Mouse (Mus musculus) urinary bladder, postnatal 4 days (tissue): ENCODE data around the gene Meig1.
"Not testable (repeated sequence)": the region's sequence is repeated elsewhere in the genome, so short reads cannot be mapped to it uniquely, and the experiment has no call there.

Experiments used
- DNase-seq, 2 experiments: peaks; one replicate each; pipeline ENCODE4 v3.0.0; 2021 to 2022; ENCODE audit warnings: low spot score in 2 of 2

Meig1 gene

DNA sequence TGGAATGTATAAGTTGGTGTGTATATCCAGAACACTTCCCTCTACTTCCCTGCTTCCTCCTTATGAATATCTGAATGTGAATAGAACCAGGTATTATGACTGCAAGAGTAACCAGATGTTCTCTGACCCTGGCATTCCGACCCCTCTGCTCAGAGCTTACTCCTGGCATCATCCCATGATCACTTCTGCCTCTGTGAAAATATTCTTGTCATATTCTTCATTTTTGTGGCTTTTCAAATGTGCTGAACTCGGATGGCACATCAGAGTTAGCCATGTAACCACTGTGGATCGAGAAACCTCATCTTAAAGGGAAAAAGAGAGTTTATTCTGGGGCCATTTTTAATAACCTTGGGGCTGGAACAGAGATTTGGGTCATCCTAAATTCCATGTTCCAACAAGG, at the start of gene Meig1:
TSS of gene Meig1 (minus strand) at position 101 of the 400 bp plus-strand sequence.
- DNase-seq: no peak

DNA sequence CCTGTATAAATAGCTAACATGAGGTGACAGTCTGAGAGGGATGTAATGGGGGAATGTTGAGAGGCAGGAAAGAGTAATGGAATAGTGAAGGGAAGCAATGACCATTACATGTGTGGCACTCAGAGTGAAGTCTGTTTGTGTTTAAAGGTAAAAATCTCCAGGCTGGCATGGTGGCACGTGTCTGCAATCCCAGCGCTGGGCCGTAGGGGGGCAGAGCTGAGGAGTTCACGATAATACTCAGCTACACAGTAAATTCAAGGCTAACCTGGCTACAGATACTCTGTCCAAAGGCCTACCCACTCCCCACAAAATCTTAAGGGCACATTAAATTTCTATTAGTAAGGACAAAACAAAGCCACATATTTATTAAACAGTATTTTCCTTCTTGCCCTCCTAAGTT, 34.1 kb upstream of the Meig1 start:
- no peak for DNase-seq

DNA sequence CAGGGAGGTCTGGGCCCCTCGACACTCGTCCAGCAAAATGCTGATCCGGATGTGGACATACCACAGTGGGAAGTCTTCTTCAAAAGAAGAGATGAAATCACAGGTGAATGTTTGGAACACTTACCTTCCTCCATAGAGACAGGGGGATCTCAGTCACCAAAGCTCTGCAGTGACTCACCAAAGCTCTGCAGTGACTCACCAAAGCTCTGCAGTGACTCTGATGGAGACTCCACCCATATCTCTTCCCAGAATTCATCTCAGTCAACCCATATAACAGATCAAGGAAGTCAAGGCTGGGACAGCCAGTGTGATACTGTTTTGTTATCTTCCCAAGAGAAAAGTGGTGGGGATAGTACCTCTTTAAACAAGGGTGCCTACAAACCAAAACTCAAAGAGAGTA, 30.6 kb upstream of the Meig1 start:
- DNase-seq: no peak

DNA sequence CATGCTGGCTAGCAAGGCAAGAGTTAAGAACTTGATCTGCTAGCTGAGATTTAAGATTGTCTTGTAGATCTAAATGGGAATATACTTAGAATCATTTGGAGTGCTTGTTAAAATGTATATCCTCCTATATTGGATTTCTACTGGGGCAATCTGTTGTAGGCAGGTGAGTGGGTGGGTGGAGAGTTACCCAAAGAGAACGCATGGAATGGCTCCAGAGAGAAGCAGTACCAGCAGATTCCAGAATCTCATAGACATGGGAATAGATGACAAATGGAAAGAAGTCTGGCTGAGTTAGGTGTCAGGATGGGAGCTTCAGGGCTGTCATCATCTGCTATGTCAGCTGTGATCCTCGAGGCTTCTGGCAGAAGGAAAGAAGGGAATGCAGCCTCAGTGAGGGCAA, 27.0 kb upstream of the Meig1 start:
- no peak for DNase-seq

DNA sequence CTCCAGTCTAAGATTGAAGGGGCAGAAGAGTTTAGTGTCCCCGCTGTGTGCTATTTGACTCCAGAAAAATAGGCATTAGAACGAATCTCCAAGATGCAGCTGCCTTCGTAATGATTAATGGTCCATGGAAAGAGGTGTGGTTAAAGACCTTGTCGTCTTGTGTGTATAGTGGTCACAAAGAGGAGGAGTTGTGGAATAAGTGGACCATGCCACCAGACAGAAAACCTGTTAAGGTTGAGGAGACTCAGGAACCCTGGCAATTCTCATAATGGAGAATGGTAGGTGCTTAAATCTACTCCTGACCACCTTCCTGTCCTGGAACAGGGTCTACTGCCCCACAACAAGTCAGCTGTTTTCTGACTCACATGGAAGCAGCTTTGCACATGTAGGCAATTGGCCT, 23.5 kb upstream of the Meig1 start:
- DNase-seq: no peak

DNA sequence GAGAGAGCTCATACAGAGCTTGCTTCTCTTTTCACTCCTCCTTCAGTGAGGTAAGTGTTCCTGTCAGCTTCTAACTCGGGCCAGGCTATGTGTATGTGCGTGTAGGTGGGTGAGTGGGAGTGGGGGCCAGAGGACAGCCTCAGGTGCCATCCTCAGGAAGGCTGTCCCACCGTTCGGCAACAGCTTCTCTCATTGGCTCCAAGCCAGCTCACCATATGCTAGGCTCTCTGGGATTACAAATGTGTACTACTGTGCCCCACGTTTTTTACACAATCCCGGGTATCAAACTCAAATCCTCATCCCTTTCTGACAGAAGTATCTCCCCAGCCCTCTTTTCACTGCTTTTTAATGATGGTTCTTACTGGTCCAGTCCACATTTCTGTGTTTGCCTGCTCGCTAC, 21.8 kb upstream of the Meig1 start:
- DNase-seq: no peak

- DNase-seq: no peak
Observed at GRCm38 (mm10) chr2:3437956-3438355, 15.5 kb upstream of the Meig1 start.

- DNase-seq: no peak
Observed at GRCm38 (mm10) chr2:3435369-3436061, 13.1 kb upstream of the Meig1 start.

DNA sequence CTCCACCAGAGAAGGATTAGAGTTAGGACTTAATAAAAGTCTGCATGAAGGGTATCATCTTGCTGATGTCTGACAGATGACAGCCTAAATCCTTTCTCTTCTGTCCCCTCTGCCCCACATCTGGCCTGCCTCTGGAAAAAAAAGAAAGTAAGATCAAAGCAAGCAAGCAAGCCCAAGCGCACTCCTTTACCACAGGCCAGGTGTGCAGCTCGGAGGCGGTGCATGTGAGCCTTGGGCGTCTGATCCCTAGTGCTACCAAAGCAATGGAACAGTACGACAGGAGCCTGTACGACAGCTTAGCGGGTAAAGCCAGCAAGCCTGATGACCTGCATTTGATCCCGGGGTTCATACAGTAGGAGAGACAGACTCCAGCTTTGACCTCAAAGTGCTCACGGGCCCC, 8.5 kb upstream of the Meig1 start:
- no peak for DNase-seq

DNA sequence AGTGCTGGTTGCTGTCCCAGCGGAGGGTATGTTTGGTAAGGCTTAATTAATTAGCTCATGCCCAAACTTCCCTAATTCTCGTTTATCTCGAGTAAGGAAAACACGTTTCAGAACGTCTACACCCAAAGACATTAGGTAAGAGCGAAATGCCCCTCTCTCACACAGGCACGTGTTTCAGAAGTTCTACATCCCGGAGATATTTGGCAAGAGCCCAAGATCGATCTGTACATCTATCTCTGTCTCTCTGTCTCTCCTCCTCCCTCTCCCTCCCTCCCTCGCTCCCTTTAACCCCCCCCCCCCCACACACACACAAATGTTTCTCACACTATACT, 2.1 kb upstream of the Meig1 start:
- no peak for DNase-seq

DNA sequence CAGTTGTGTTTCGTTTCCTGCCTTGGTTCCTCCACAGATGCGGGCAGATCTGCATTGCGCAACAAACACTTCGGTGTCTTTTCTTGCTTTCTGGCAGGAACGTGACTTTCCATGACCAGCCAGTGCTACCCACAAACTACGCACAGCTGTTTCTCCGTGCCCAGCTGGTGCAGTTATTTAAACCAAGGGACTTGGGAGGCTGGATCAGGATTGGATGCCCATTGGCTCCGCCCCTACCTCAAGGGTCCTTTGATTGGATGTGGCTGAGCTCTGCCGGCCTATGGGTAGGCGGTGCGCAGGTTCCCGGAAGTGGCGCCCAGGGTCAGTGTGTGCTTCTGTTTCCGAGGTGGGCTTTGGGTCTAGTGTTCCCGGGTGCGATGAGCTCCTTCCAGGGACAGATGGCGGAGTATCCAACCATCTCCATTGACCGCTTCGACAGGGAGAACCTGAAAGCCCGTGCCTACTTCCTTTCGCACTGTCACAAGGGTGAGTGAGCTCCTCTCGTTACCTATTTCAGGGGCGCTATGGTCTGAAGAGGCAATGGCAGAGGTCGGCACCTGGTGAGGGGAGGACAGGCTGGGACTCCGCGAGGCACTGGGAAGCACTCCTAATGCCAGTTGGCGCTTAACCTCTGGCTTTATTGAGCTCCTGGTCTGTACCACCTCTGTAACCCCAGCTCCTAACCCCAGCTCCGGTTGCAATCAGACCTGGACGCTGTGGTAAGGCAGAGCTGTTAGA, 1.6 kb upstream of the Meig1 start, which contains the start of gene Dclre1c:
TSS of gene Dclre1c (plus strand) at position 291 of the 738 bp plus-strand sequence.
- peak; percentile 81 to 85 for DNase-seq

GRCm38 (mm10) chr2:3420157-3420556, 2.3 kb downstream of the Meig1 start:
- no peak for DNase-seq

GRCm38 (mm10) chr2:3418883-3419431, 3.5 kb downstream of the Meig1 start:
- peak; percentile 91 to 96 for DNase-seq

DNA sequence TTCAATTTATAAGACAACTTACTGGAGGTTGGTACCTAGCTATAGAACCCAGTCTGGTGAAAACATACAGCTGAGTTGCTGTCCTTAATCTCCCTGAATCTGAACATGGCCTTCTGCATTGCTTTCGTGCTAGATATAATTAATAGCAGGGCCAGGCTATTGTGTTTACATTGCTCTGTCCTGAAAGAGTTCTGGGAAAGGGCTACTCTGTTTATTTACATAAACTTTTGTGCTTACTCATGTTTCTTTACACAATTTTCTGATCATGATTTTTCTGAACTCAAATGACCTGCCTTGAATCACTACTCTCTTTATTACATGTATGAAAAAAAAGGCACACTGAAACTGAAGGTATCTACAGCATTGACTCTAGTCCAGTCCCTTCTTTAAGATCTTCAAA, 6.8 kb downstream of the Meig1 start:
- no peak for DNase-seq

GRCm38 (mm10) chr2:3414241-3414640, 8.2 kb downstream of the Meig1 start:
- DNase-seq: peak in 1 of 2 experiments; percentile 64

GRCm38 (mm10) chr2:3407756-3408155, 14.7 kb downstream of the Meig1 start:
- no peak for DNase-seq

GRCm38 (mm10) chr2:3405981-3406380, 16.5 kb downstream of the Meig1 start:
- no peak for DNase-seq

DNA sequence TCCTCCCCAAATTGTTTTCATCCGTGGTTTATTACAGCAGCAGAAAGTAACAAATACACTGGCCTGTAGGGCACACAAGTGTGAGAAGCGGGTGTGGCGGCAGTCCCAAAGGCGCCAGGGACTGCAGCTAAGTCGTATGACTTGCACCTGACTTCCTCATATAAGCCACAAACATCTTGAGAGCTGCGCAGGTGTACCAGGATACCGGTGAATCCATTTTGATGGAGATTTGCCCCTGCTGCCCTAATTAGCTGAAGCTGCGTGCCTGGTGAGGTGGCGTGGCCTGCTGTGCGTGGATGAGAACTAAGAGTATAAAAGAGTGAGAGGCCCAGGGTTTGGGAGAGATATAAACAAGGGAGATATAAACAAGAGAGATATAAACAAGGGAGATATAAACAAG, 25.3 kb downstream of the Meig1 start, which contains the start of gene Olah:
TSS of gene Olah (minus strand) at position 101 of the 400 bp plus-strand sequence.
- DNase-seq: not testable (repeated sequence)

- DNase-seq: no peak
Observed at GRCm38 (mm10) chr2:3391945-3392344, 30.5 kb downstream of the Meig1 start.

- DNase-seq: no peak
Observed at GRCm38 (mm10) chr2:3387105-3387860, 35.2 kb downstream of the Meig1 start.

- DNase-seq: no peak
Observed at GRCm38 (mm10) chr2:3365127-3365526, 57.3 kb downstream of the Meig1 start.

- no peak for DNase-seq
Observed at GRCm38 (mm10) chr2:3361067-3361466, 61.4 kb downstream of the Meig1 start.
